Mouse (Mus musculus) heart, adult 9 months (tissue): ENCODE data around the gene Apoc4.

Experiments used
- DNase-seq, 2 experiments: peaks; one replicate each; pipeline ENCODE4 v3.0.0; 2022; ENCODE audit warnings: low spot score in 2 of 2

The Apoc4 gene

DNA sequence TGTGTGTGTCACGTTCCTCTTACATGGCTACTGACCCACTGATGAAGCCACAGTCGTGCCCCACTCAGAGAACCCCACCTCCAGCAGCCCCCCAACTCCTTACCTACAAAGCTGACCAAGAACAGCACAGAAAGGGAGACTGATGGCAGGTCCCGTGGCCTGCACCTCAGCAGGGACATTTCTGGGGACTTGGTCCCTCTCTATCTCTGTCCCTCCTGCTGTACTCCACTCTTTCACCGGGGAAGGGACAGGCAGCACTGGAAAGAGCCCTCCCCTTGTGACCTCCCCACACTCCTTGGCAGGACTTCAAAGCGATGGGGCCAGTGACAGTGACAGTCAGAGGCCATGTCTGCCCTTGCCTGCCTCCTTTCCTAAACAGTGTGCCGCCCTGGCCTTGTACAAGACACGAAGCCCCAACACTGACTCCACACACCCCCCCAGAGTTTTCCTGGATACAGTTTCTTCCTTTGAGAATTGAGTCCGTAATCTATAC, at the start of gene Apoc4, which contains the start of gene Gm44805:
Apoc4 (minus strand) TSS at position 278 of the 493 bp plus-strand sequence.
Gm44805 (minus strand) TSS at position 222 of the 493 bp plus-strand sequence.
- no peak for DNase-seq

DNA sequence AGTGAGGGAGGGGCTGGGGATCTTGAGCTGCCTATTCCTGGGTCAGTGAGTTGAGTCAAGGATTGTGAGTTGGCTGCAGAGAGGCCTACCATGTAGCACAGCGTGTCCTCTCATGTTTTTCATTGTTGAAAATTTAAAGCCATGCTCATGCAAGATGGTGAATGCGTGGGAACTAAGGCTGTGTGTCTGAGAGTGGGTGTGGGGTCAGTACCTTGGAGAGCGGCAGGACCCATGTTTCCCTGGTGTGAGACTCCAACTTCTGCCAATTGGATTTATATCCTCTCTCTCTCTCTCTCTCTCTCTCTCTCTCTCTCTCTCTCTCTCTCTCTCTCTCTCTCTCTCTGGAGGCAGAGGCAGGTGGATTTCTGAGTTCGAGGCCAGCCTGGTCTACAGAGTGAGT, 45.3 kb upstream of the Apoc4 start:
- DNase-seq = no peak

GRCm38 (mm10) chr7:19724167-19724566, 42.9 kb upstream of the Apoc4 start:
- DNase-seq = no peak

- peak; percentile 79 to 84 for DNase-seq
Measured at GRCm38 (mm10) chr7:19722754-19723195, 41.5 kb upstream of the Apoc4 start.

DNA sequence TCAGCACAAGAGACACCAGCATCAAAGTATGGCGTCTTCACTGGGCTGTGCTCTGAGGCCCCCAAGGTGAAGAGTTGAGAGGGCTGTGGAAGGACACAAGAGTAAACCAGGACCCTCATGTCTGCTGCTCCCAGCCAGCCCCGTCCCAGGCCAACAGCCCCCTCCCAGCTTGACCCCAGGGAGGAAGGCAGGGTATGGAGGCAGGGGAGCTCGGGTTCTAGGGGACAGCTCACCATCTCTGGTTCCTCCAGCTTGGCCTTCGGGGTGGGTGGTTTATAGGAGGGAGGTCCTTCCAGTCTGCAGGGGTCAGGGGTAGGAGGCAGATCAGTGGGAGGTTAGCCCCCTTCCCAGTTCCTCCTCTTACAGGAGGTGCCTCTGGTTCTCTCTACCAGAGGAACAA, 37.9 kb upstream of the Apoc4 start:
- no peak for DNase-seq

DNA sequence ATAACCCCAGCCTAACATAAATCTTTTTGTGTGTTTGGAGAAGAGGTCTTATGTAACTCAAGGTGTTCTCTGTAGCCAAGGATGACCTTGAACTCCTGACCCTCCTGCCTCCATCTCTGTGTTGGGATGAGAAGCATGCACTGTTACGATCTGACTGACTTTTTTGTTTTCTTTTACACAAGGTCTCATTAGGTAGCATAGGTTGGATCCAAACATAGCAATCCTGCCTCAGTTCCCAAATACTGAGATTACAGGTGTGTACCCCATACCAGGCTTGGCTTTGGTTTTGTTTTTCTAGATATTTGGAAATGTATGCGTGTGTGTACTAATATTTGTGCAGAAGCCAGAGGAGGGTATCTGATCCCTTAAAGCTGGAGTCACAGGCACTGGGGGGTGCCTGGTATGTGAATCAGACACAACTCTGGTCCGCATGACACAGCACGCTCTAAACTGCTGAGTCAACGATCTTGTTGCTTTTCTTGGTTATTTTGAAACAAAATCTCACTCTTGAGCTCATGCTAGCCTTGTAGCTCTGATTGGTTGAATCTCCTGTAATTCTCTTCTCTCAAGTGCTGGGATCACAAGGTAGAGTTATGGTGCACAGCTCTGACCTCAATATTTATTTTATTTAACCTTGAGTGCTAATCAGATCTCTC, 37.1 kb upstream of the Apoc4 start:
- no peak for DNase-seq

DNA sequence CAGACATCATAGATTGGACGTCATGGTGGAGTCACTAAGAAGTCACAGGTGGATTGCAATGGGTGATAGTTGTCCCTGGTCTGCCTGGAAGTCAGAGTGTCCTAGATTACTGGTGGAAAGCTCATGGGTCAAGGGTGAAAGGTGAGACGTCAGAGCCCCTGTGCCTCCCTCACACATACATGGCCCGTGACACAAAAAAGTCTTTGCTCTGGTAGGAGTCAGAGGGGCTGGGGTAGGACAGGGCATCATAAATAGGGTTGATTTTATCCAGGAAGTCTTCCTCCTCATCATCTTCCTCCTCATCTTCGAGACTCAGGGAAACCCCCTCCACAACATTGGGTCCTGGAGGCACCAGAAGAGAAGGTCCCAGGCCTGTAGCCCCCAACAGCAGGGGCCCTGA, 36.1 kb upstream of the Apoc4 start:
- no peak for DNase-seq

DNA sequence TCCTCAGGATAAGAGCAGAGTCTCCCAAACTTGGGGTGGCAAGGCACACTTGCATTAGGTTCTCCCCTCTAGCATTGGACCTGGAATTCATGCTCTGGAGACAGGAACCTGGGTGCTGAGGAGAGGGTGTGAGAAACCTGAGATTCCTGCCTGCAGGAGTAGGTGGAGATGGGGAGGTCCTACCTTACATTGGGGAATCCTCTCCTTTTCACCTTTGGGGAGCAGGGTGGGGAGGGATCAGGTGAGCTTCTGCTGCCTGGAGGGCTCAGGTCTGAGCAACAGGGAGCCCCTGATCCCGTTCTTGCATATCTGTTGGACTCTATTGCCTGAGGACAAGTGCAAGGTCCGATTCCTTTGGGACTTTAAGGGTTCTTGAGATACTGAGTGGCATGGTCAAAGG, 35.5 kb upstream of the Apoc4 start:
- DNase-seq = no peak

DNA sequence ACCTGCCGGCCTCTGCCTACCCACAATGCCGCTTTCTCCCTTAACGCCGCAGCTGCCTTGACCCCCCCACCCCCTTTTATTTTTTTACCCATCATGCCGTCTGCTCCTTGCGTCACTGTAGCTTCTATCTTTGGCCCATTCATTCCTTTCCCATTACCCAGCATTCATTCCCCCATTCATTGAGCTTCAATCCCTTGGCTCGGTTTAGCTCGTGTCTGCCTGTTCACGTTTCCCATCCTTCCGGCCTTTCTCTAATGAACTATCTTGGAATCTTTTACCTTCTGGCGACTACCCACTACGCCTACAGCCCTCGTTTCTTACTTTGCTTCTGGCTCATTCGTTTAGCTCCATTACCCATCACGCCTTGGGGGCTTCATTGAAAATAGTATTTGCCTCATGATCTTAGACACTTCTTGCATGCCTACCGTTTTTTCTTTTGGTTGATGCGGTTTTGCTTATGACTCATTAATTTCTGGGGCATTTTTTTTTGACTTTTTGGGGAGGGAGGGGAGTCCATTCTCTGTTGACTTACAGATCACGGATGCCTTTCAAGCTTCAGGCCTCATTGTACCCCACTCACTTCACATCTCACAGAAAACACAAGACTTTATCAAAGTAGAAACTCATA, 34.9 kb upstream of the Apoc4 start:
- DNase-seq = no peak

DNA sequence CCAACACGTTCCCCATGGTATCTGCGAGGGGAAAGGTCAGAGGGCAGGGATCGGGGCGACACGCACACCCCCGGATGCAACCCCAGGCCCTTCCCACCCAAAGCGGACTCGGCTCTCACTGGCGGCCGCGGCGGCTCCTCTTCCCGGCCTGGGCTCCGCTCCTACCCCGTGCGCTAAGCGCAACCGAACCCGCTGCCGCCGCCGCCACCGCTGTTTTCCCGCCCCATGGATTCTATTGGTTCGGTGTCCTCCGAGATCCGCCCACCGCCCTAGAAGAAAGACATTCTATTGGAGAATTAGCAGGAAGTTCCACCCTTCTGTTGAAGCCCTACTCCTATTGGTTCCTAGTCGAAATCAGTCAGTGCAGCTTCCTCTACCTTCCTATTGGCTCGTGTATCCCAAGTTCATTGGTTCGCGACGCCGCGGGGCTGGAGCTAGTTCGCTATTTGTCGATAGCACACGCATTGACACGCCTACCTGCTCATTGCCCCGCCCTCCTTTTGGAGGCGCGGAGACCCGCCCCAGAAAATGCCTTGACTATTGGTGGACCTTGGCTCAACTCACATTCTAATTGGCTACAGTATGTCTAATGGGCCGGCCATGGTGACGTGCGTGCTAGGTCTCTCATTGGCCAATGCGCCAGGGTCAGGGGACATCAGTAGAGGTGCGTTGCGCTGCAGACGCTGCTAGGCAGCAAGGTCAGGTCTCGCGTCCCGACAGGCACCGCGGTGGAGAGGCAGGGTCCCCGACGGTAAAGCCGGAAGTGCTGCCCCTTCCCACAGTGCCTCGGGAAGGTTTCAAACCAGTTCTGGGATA, 34.2 kb upstream of the Apoc4 start, which contains the start of gene Tomm40:
Tomm40 (minus strand) TSS at position 200 of the 816 bp plus-strand sequence.
- DNase-seq = peak; percentile 100

GRCm38 (mm10) chr7:19714836-19715235, 33.6 kb upstream of the Apoc4 start:
- no peak for DNase-seq

DNA sequence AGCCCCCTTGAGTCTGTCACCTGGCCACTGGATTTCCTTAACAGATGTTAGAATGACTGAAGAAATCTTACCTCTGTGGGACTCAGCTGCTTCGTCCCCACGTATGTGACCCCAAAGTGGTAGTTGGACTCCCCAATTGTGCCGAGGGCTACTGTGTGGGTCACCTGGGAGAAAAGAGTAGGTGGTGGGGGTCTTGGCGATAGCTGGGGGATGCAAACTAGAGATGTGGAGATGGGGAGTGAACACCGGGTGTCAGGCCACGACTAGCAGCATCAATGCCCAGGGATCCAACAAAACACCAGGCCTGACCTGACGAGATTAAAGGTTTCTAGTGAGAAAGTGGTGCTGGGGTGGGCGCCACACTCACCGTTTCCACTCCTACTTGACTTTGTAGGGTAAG, 32.3 kb upstream of the Apoc4 start:
- DNase-seq = no peak

- DNase-seq = no peak
Measured at GRCm38 (mm10) chr7:19713196-19713595, 31.9 kb upstream of the Apoc4 start.

GRCm38 (mm10) chr7:19712414-19712813, 31.1 kb upstream of the Apoc4 start:
- DNase-seq = no peak

DNA sequence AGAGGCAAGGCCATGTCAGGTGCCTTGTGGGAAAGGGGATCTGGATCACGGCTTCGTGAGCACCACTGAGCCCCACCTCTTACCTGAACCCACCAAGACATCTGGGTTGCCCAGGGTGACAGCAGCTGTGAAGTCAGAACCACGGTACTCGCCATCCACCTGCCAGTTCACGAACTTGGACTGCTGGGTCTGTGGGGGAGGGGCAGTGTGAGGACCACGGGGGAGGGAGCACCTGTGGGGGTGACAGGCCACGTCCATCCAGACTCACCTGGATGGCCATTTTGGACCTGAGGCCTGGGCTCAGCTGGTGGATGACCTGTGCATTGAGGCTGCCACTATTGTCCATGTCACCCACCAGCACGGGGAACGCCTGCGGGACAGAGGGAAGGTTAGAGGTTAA, 29.4 kb upstream of the Apoc4 start:
- DNase-seq = no peak

GRCm38 (mm10) chr7:19705271-19705670, 24.0 kb upstream of the Apoc4 start:
- no peak for DNase-seq

DNA sequence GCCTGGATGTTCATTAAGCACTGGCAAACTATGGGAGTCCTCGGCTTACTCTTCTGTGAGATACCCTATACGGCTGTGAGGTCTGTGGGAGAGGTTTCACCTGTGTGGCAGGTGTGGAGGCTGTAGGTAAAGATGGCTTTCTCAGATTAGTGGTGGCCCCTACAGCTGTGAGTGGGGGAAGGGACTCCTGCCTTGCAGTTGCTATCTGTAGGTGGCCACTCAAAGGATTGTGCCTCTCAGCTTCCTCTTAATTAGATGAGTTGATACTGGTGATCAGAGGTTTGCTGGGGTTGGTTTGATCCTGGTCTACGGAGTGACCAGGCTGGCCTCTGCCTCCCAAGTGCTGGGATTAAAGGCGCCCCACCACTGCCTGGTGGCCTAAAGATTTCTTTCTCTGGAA, 23.2 kb upstream of the Apoc4 start:
- no peak for DNase-seq

GRCm38 (mm10) chr7:19702859-19703555, 21.7 kb upstream of the Apoc4 start:
- DNase-seq = no peak

- peak in 1 of 2 experiments; percentile 83 for DNase-seq
Measured at GRCm38 (mm10) chr7:19701069-19701761, 19.9 kb upstream of the Apoc4 start.

DNA sequence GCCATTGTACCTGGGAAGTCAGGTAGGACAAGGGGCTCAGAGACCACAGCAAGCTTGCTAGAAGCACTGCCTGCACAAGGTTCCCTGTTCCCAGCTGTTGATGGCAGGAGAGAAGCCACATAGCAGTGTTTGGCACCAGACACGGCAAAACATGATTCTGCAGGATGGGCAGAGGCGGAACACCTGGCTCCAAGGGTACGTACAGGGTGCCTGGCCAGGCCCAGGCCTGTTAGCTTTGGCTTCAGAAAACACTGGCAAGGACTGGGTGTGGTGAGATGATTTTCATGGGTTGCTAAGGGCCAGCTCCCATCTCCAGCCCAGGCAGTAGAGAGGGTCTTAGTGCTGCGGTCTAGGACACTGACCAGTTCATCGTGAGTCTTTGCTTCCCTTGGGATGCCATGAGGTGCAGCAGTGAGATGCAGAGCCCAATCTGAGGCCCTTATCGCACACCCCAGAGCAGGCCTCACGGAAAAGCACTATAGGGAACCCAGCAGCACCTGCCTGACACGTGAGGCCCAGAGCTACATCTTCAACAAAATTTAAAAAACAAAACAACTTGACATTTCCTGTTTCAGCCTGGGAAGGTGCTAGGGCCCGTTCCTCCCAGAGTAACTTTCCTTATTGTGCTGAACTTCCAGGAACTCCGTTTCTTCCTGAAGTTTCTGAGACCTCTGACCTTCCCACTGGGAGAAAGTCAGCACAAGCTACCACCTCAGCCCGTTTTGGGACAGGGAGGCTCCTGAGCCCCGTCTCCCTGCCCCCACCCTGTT, 19.2 kb upstream of the Apoc4 start:
- DNase-seq = peak in 1 of 2 experiments; percentile 81

GRCm38 (mm10) chr7:19699827-19700148, 18.5 kb upstream of the Apoc4 start:
- no peak for DNase-seq
